Mouse (Mus musculus): ENCODE measurements around the gene Entpd1.

DNA sequence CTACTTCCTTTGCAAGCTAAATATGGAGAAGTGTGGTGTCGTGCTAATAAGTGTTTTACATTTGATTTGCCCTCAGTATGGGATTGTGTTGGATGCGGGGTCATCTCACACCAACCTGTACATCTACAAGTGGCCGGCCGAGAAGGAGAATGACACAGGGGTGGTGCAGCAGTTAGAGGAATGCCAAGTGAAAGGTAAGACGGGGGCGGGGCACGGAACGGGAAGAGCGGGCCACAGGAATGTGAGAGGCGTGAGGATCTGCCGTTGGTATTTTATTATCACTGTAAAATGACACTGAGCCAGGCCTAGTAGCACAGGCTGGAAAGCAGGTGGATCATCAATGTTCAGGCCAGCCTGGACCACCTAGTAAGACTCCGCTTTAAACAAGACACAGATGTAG, 108.2 kb downstream of the Entpd1 start:
- TF ChIP-seq CTCF (conservative IDR thresholded peaks at IDR 0.05; ENCODE audit: insufficient read depth, insufficient read length, low read depth, low read length) (no peak), POLR2A (IDR thresholded peaks at IDR 0.05; ENCODE audit: low read depth, low read length) (no peak)

All from kidney, adult 2 months (tissue).